Mouse (Mus musculus): ENCODE results near the gene Gas1. TPM values are rescaled to one million over a fixed set of nuclear protein-coding genes. Genes with fewer than 3 reads are reported as not detected.

Gene Gas1
- total RNA-seq, 2 experiments from 2014 or later: 70.2 to 80.5 TPM

DNA sequence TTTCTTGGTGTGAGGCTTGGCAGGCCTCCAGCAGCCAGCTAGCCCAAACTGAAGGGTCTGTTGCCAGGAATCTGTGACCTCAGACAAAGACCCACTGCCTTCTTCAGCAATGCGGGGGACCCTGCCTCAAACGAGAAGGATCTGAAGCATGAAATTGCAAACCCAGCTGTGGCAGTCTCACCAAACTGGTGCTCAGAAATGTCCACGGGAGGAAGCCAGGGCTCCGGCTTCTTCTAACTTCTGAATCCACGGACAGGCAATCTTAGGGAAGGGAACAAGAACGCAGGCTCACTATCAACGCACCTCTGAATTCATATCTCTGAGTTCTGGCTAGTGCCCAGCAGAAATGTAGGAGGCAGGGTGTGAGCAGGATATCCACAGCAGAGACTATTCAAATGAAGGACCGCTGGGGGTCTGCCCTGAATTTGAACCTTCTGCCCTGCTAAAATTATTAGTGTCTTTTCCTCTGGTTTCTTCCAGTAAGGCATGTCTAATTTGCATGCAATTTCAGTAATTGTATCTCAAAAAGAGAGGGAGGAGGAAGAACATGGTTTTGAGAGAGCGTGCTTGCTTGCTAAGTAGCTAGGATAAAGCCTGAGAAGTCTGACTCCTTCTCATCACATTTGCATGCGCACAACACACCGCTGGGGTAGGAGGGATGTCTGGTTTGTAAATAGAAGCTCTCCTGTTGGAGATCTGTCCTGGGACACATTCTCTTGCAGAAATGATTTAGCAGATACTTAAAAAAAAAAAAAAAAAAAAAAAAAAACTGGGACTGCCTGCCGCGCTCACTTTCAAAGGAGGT, 51.5 kb downstream of the Gas1 start:
- no peak for DNase-seq

DNA sequence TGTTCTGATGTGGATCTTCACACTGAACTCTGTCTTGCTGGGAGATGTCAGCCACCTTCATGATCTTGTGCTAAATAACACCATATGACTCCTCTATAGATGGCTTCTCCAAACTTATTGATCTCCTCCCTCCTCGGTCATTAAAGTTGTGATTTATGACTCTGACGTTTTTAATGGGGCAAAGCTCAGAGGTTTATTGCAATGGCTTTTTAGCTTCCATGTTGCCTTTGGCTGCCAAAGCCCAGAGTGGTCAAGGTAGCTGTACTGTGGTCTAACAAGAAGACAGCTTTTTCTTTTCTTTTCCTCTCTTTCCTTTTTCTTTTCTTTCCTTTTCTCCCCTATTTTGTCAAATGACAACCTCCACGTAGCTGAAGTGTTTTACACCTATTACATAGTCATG, 52.1 kb downstream of the Gas1 start:
- intact Hi-C loops (cut with DNase I): no loop called here
- no peak for DNase-seq

More for the DNA sequence above, 51.5 kb downstream of the Gas1 start:
- intact Hi-C loops (cut with DNase I): no loop called here

DNA sequence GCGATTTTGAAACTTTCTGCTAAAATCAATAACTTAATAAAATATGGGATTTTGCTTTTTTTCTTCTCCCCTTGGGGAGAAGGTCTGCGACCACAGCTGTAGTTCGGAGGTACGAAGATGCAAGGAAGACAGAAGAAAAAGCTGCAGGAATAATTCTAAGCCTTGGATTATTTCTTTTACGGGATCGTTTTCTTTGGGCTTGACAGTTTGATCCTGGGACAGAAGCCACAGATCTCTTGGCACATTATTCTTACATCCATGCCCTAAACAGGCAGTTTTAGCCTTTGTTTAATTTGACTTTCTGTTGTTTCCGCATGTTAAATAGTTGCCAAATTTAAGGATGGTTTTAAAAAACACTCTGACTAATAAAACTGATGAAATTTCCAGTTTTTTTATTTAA, 52.7 kb downstream of the Gas1 start:
- intact Hi-C loops (cut with DNase I): no loop called here
- DNase-seq: no peak
